Mouse (Mus musculus) hindbrain, embryonic 15.5 days (tissue): ENCODE results near the gene Arhgap9. TPM values are rescaled to one million over a fixed set of nuclear protein-coding genes. Genes with fewer than 3 reads are reported as not detected.

Experiments
- ATAC-seq: fragments of 200-750 bp; cut with Nextera tagmentation; 2 replicates; pipeline ENCODE4 v1.8.0; 2017; ENCODE audit warnings: low read depth, moderate number of reproducible peaks, moderate TSS enrichment; ENCODE audit not compliant: low FRiP score
- H3K27ac ChIP-seq: fragments of 300-500 bp; sonication (generic); replicated peaks from 2 replicates; pipeline ENCODE4 v1.5.1; 2015; ENCODE audit warnings: mild to moderate bottlenecking, inconsistent platforms
- H3K27me3 ChIP-seq: fragments of 300-500 bp; sonication (generic); 2 replicates; pipeline ENCODE4 v1.6.1; 2015; ENCODE audit warnings: control low read depth, inconsistent platforms
- H3K36me3 ChIP-seq: fragments of 300-500 bp; sonication (generic); 2 replicates; pipeline ENCODE4 v1.6.1; 2015; ENCODE audit warnings: control low read depth, inconsistent platforms
- H3K4me1 ChIP-seq: fragments of 300-500 bp; sonication (generic); replicated peaks from 2 replicates; pipeline ENCODE4 v1.6.1; 2015; ENCODE audit warnings: control low read depth, inconsistent platforms
- H3K4me2 ChIP-seq: fragments of 300-500 bp; sonication (generic); 2 replicates; pipeline ENCODE4 v1.6.1; 2015; ENCODE audit warnings: moderate library complexity, mild to moderate bottlenecking, inconsistent platforms
- H3K4me3 ChIP-seq: fragments of 300-500 bp; sonication (generic); 2 replicates; pipeline ENCODE4 v1.5.1; 2015; ENCODE audit warnings: mild to moderate bottlenecking, inconsistent platforms
- H3K9ac ChIP-seq: fragments of 300-500 bp; sonication (generic); 2 replicates; pipeline ENCODE4 v1.6.1; 2015; ENCODE audit warnings: inconsistent platforms
- H3K9me3 ChIP-seq: fragments of 300-500 bp; sonication (generic); 2 replicates; pipeline ENCODE4 v1.6.1; 2016; ENCODE audit warnings: control low read depth, inconsistent platforms
- WGBS: fragments of 180-500 bp; shearing (Covaris S2); methylation state at CpG from one replicate; pipeline ENCODE4 v1.1.7; 2015; 5-methylcytosine and 5-hydroxymethylcytosine counted together
- polyA plus RNA-seq: library from polyadenylated mRNA; unstranded; fragments of >200 nt; fragmentation: Nextera tagmentation; extraction: Ambion mirVana; gene quantifications from 2 replicates; pipeline ENCODE4 v1.2.1, GENCODE M21; 2015

Gene Arhgap9
- polyA plus RNA-seq, 1 experiment from 2014 or later, result 0.86 TPM

- Histone ChIP-seq H3K27me3 (peaks cover 76% of the 10 kb centered on the region), H3K9ac (no peak overlapping the region), H3K4me3 (no peak overlapping the region), H3K4me1 (peaks cover 14% of the 10 kb centered on the region), H3K36me3 (no peaks in the 10 kb centered on the region), H3K4me2 (no peak overlapping the region), H3K27ac (no peak overlapping the region), H3K9me3 (no peaks in the 10 kb centered on the region)
- no peak for ATAC-seq
- 46% methylated on average over 18 of the region's 18 CpGs for WGBS
Measured at GRCm38 (mm10) chr10:127327461-127328145, 5.8 kb downstream of the Arhgap9 start.

DNA sequence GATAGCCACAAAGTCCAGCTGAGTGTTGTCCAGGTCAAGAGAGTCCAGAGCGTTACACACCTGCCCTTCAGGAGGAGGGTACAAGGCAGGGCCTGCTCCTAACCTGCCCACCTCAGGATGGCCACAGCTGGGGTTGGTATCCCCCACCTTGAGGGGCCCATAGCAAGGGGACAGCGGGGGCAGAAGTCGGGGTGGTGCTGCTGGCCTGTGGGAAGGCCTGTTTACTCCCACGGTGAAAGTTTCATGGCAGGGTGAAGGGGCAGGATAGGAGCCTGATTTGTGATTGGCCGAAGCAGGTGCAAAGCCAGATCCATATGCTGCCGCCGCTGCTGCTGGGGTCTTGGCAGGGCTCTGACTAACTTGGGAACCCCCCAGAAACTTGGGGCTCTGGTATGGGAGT lies 8.4 kb downstream of the Arhgap9 start:
- Histone ChIP-seq H3K27me3 (peaks cover 53% of the 10 kb centered on the region), H3K36me3 (no peaks in the 10 kb centered on the region), H3K9me3 (no peaks in the 10 kb centered on the region), H3K4me1 (peaks cover 14% of the 10 kb centered on the region), H3K4me2 (no peak overlapping the region), H3K9ac (no peak overlapping the region), H3K4me3 (no peak overlapping the region), H3K27ac (no peak overlapping the region)
- 81% methylated on average over 7 of the region's 7 CpGs for WGBS
- ATAC-seq, result no peak

GRCm38 (mm10) chr10:127332211-127332874 lies 10.6 kb downstream of the Arhgap9 start:
- peaks cover 36% of the 10 kb centered on the region for H3K27me3 ChIP-seq
- H3K4me3 ChIP-seq, result peak overlapping the region; percentile 22; the same call in 1 of the 2 replicates
- H3K4me2 ChIP-seq, result peak overlapping the region; percentile 50
- peak; percentile 28; the same call in 1 of the 2 replicates for ATAC-seq
- WGBS, result 41% methylated on average over 31 of the region's 31 CpGs
- H3K36me3 ChIP-seq, result no peaks in the 10 kb centered on the region
- H3K4me1 ChIP-seq, result no peaks in the 10 kb centered on the region
- H3K9ac ChIP-seq, result no peak overlapping the region
- no peaks in the 10 kb centered on the region for H3K9me3 ChIP-seq
- H3K27ac ChIP-seq, result no peak overlapping the region

DNA sequence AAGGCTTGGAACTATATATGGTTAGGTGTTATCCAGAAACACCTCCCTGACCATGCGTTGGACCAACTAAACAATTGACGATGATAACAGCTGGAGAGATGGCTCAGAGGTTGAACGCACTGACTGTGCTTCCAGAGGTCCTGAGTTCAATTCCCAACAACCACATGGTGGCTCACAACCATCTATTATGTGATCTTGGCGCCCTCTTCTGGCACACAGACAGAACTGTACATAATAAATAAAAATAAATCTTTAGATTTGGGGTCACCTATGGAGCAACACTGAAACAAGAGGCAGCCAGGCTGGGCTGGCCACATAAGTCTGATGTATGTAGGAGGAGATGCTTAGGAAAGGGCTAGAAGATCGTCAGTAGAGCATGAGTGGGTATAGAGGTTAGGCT lies 11.4 kb downstream of the Arhgap9 start:
- no peak overlapping the region for H3K27ac ChIP-seq
- peaks cover 29% of the 10 kb centered on the region for H3K27me3 ChIP-seq
- no peak overlapping the region for H3K4me3 ChIP-seq
- no peaks in the 10 kb centered on the region for H3K4me1 ChIP-seq
- no peak overlapping the region for H3K4me2 ChIP-seq
- H3K9ac ChIP-seq, result no peak overlapping the region
- no peaks in the 10 kb centered on the region for H3K9me3 ChIP-seq
- ATAC-seq, result no peak
- no peaks in the 10 kb centered on the region for H3K36me3 ChIP-seq
- 67% methylated on average over 5 of the region's 5 CpGs for WGBS

- no peak for ATAC-seq
- Histone ChIP-seq H3K4me1 (peaks cover 14% of the 10 kb centered on the region), H3K4me3 (no peak overlapping the region), H3K27ac (no peak overlapping the region), H3K4me2 (no peak overlapping the region), H3K9me3 (no peaks in the 10 kb centered on the region), H3K27me3 (peaks cover 20% of the 10 kb centered on the region), H3K9ac (no peak overlapping the region), H3K36me3 (no peaks in the 10 kb centered on the region)
- 58% methylated on average over 1 of the region's 1 CpGs for WGBS
Measured at GRCm38 (mm10) chr10:127335271-127335670, 13.5 kb downstream of the Arhgap9 start.

- Histone ChIP-seq H3K9me3 (no peaks in the 10 kb centered on the region), H3K27me3 (peaks cover 31% of the 10 kb centered on the region), H3K9ac (no peak overlapping the region), H3K4me1 (peaks cover 27% of the 10 kb centered on the region), H3K4me3 (no peak overlapping the region), H3K27ac (no peak overlapping the region), H3K36me3 (no peaks in the 10 kb centered on the region), H3K4me2 (no peak overlapping the region)
- WGBS, result 70% methylated on average over 5 of the region's 5 CpGs
- no peak for ATAC-seq
Measured at GRCm38 (mm10) chr10:127336952-127337351, 15.2 kb downstream of the Arhgap9 start.

DNA sequence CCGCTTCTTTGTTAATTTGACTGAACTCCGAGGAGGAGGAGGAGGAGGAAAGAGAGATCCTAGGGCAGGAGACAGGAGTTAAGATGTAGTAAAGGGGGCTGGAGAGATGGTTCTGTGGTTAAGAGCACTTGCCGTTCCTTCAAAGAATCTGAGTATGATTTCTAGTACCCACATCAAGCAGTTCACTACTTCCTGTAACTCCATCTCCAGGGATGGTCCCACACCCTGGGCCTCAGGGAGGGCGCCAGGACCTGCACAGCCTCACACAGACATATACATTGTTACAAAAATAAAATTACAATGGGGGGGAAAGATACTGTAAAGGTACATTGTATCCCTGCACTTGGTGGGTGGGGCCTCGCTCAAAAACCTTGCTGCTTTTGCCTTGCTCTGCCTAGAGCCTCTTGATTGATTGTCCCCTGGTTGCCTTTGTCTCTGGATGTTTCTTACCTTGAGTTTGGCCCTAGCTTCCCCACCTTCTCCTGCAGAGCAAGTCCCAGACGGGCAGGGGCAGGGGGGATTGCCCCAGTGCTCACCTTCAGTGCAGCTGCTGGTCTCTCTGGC lies 15.9 kb downstream of the Arhgap9 start:
- Histone ChIP-seq H3K9me3 (no peaks in the 10 kb centered on the region), H3K9ac (no peak overlapping the region), H3K4me2 (no peak overlapping the region), H3K4me1 (peaks cover 34% of the 10 kb centered on the region), H3K27ac (no peak overlapping the region), H3K4me3 (no peak overlapping the region), H3K27me3 (peaks cover 34% of the 10 kb centered on the region), H3K36me3 (no peaks in the 10 kb centered on the region)
- 77% methylated on average over 6 of the region's 6 CpGs for WGBS
- no peak for ATAC-seq

DNA sequence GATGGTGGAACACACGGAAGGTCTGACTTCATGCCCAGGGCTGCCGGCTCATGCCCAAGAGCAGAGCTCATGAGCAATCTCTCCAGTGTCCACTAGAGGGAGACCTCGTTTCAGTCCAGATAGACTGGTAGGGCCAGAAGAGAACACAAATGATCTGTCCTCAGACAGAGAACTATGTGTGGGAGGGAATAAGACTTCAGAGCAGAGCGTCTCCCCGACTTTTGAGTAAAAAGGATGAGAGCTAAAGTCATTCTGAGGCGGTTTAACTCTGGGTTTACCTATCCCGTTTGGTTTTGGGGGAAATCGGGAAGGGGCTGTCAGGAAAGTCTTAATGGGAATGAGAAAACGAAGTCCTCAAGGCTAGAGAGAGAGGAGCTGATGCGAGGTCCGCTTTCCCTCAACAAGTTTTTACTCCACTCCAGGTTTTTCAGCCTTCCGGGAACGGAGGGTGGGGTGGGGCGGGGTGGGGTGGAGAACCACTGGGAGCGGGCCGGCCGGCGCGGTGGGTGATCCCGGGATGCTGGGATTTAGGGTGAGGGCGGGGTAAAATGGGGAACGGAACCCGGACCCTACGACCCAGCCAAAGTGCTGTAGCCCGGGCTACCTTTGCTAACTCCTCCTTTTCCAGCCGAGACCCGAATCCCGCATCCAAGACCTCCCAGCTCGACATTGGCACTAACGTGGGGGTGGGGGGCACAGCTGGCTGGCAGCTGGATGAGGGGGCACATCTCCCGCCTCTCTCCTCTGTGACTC lies 17.3 kb downstream of the Arhgap9 start:
- H3K4me3 ChIP-seq, result peak overlapping the region; percentile 36
- peaks cover 38% of the 10 kb centered on the region for H3K27me3 ChIP-seq
- H3K27ac ChIP-seq, result peak overlapping the region; percentile 66
- H3K9ac ChIP-seq, result no peak overlapping the region
- H3K4me2 ChIP-seq, result peak overlapping the region; percentile 66
- under 1% methylated on average over 31 of the region's 31 CpGs for WGBS
- peaks cover 34% of the 10 kb centered on the region for H3K4me1 ChIP-seq
- H3K36me3 ChIP-seq, result no peaks in the 10 kb centered on the region
- H3K9me3 ChIP-seq, result no peaks in the 10 kb centered on the region
- peak; percentile 83 for ATAC-seq

DNA sequence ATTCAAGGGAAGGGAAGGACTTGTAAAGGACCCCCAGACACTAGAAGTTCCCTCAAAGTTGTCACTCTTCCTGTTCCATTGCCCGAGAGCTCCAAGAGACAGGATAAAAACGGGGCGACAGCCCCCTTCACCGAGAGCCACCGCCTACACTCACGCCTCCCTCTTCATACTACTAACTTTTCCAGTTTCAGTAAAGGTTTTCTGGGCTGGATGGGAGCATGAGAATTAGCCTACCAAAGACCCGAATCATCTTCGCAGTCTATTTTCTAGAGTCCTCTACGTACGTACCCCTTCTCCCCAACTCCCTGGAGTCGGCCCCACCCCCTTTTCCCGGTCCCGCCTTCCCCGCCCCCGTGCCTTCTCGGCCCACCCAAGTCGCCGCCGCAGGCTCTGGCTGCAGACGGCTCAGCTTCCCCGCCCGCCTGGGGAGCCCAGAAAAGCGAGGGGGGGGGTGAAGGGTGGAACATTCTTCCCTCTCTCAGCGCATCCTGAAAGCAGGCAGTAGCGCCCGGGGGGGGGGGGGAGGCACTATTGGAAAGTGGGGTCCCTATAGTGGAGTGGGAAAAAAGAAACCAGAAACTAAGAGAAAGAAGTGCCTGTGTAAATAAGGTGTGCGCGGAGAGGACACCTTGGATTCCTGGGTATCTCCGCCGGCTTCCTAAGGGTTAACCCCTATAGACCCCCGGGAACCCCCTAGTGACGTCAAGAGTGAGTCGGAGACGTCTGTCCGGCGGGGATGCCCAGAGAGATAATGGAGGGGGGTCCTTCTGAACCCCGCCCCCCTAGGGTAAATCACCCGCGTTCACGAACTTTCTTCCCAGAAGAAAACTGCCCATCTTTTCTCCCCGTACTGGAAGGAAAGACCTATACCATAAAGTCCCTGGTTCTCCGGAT lies 18.2 kb downstream of the Arhgap9 start:
- peak overlapping the region; percentile 36 for H3K4me3 ChIP-seq
- no peaks in the 10 kb centered on the region for H3K9me3 ChIP-seq
- no peak for ATAC-seq
- under 1% methylated on average over 40 of the region's 42 CpGs for WGBS
- H3K27me3 ChIP-seq, result peaks cover 38% of the 10 kb centered on the region
- no peak overlapping the region for H3K9ac ChIP-seq
- peak overlapping the region; percentile 66 for H3K27ac ChIP-seq
- peaks cover 34% of the 10 kb centered on the region for H3K4me1 ChIP-seq
- H3K36me3 ChIP-seq, result no peaks in the 10 kb centered on the region
- peak overlapping the region; percentile 66 for H3K4me2 ChIP-seq

- 0 out of 2 replicates have a peak overlapping the region, but pooled peaks have one; percentile 28 for H3K27ac ChIP-seq
- H3K9me3 ChIP-seq, result no peaks in the 10 kb centered on the region
- no peaks in the 10 kb centered on the region for H3K36me3 ChIP-seq
- H3K27me3 ChIP-seq, result peaks cover 38% of the 10 kb centered on the region
- peaks cover 34% of the 10 kb centered on the region for H3K4me1 ChIP-seq
- H3K4me3 ChIP-seq, result peak overlapping the region; percentile 36
- no peak for ATAC-seq
- H3K4me2 ChIP-seq, result peak overlapping the region; percentile 66
- WGBS, result under 1% methylated on average over 27 of the region's 27 CpGs
- H3K9ac ChIP-seq, result no peak overlapping the region
Measured at GRCm38 (mm10) chr10:127340577-127341359, 19.0 kb downstream of the Arhgap9 start.

DNA sequence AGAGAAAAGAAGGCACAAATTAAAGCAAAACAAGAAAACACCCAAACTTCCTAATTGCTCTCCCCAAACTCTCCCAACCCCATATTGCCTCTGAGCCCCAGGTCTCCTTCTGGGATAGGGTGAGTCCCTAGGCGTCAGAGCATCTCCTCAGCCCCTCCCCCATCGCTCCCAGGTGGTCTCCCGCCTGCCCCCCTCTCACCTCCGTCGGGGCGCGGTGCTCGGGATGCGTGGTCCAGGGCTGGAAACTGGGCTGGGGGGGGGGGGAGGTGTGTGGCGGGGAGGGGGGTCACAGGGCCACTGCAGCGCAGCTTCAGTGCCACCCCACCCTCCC lies 19.6 kb downstream of the Arhgap9 start:
- H3K4me3 ChIP-seq, result peak overlapping the region; percentile 36
- no peaks in the 10 kb centered on the region for H3K36me3 ChIP-seq
- WGBS, result 0% methylated on average over 9 of the region's 11 CpGs
- peak overlapping the region; percentile 66 for H3K4me2 ChIP-seq
- no peak for ATAC-seq
- H3K9me3 ChIP-seq, result no peaks in the 10 kb centered on the region
- H3K4me1 ChIP-seq, result peaks cover 34% of the 10 kb centered on the region
- no peak overlapping the region for H3K9ac ChIP-seq
- H3K27me3 ChIP-seq, result peaks cover 38% of the 10 kb centered on the region
- no peak overlapping the region for H3K27ac ChIP-seq
